Mouse (Mus musculus): ENCODE results near the gene Armcx6.
"Not testable (repeated sequence)": the region's sequence is repeated elsewhere in the genome, so short reads cannot be mapped to it uniquely, and the experiment has no call there.

Armcx6 gene

GRCm38 (mm10) chrX:134750764-134751592 is at the start of gene Armcx6:
Armcx6 (minus strand) TSS chrX:134751417.
- no peak for DNase-seq (ENCODE audit: low read depth, low spot score)

- no peak for DNase-seq (ENCODE audit: low read depth, low spot score)
These were observed 36.5 kb upstream of the Armcx6 start for GRCm38 (mm10) chrX:134787728-134788127.

- not testable (repeated sequence) for DNase-seq (ENCODE audit: low read depth, low spot score)
These were observed 12.4 kb upstream of the Armcx6 start for GRCm38 (mm10) chrX:134763428-134764198.

GRCm38 (mm10) chrX:134757293-134757995 is 6.2 kb upstream of the Armcx6 start:
- DNase-seq (ENCODE audit: low read depth, low spot score) = no peak

- no peak for DNase-seq (ENCODE audit: low read depth, low spot score)
These were observed 5.4 kb upstream of the Armcx6 start, which contains the start of gene Armcx3 for GRCm38 (mm10) chrX:134756434-134757292. Armcx3 (plus strand) TSS chrX:134756595.

- no peak for DNase-seq (ENCODE audit: low read depth, low spot score)
These were observed 1.4 kb upstream of the Armcx6 start for GRCm38 (mm10) chrX:134752584-134752983.

- DNase-seq (ENCODE audit: low read depth, low spot score) = no peak
These were observed 693 bp upstream of the Armcx6 start for GRCm38 (mm10) chrX:134751910-134752309.

GRCm38 (mm10) chrX:134746459-134746858 is 4.8 kb downstream of the Armcx6 start:
- DNase-seq (ENCODE audit: low read depth, low spot score) = no peak

GRCm38 (mm10) chrX:134741862-134742261 is 9.4 kb downstream of the Armcx6 start:
- no peak for DNase-seq (ENCODE audit: low read depth, low spot score)

- DNase-seq (ENCODE audit: low read depth, low spot score) = no peak
These were observed 12.1 kb downstream of the Armcx6 start for GRCm38 (mm10) chrX:134739160-134739559.

- no peak for DNase-seq (ENCODE audit: low read depth, low spot score)
These were observed 13.4 kb downstream of the Armcx6 start for GRCm38 (mm10) chrX:134737796-134738195.

GRCm38 (mm10) chrX:134729778-134730177 is 21.4 kb downstream of the Armcx6 start:
- no peak for DNase-seq (ENCODE audit: low read depth, low spot score)

GRCm38 (mm10) chrX:134723762-134724161 is 27.5 kb downstream of the Armcx6 start:
- not testable (repeated sequence) for DNase-seq (ENCODE audit: low read depth, low spot score)

- peak; percentile 28 for DNase-seq (ENCODE audit: low read depth, low spot score)
These were observed 32.7 kb downstream of the Armcx6 start for GRCm38 (mm10) chrX:134718524-134718923.

- DNase-seq (ENCODE audit: low read depth, low spot score) = peak; percentile 38
These were observed 33.4 kb downstream of the Armcx6 start, which contains the start of gene Armcx1 for GRCm38 (mm10) chrX:134717752-134718308. Armcx1 (plus strand) TSS chrX:134717963.

GRCm38 (mm10) chrX:134716863-134717262 is 34.4 kb downstream of the Armcx6 start:
- DNase-seq (ENCODE audit: low read depth, low spot score) = no peak
